Mouse (Mus musculus) liver, adult 2 months (tissue): ENCODE measurements around the gene Zfp704.

Experiments used
- CTCF ChIP-seq: fragments of 200-500 bp; IDR thresholded peaks from 2 replicates; pipeline ENCODE4 v1.5.1; 2011; ENCODE audit warnings: low read depth, low read length, control low read depth
- POLR2A ChIP-seq: fragments of 200-500 bp; IDR thresholded peaks from 2 replicates; pipeline ENCODE4 v1.6.1; 2011; ENCODE audit warnings: low read length, control low read depth; ENCODE audit not compliant: insufficient read depth; ENCODE audit errors: extremely low read depth

- TF ChIP-seq POLR2A (no peak), CTCF (no peak)
These were observed 128.5 kb downstream of the Zfp704 start for GRCm38 (mm10) chr3:9481358-9481757.
